Mouse (Mus musculus) cortical plate, adult 2 months (tissue): ENCODE results near the gene Stxbp5.

Experiments used
- CTCF ChIP-seq: fragments of 200-500 bp; IDR thresholded peaks from 2 replicates; pipeline ENCODE4 v1.5.1; 2011; ENCODE audit warnings: mild to moderate bottlenecking, control low read depth, low read length; ENCODE audit not compliant: insufficient read depth; ENCODE audit errors: extremely low read depth
- POLR2A ChIP-seq: fragments of 200-500 bp; IDR thresholded peaks from 2 replicates; pipeline ENCODE4 v1.6.1; 2011; ENCODE audit warnings: mild to moderate bottlenecking, low read length, control low read depth; ENCODE audit not compliant: insufficient read depth; ENCODE audit errors: extremely low read depth

DNA sequence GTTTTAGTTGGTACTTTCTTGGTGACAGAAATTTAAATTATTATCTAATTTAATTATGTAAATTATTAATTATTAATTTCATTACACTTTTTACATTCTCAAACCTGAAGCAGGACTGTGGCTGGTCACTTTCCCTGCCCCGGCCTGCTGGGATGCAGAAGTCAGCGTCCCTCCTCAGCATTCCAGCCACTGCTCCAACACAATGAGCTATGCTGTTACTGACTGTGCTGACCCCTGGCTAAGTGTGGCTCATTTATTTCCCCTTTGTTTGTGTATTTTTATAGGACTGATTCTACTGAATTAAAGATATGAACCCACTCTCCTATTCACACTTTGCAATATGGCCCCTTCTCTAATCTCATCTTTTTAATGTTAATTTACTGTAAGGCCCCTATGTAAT lies 43.0 kb downstream of the Stxbp5 start:
- TF ChIP-seq CTCF = no peak
- no peak for TF ChIP-seq POLR2A
